Mouse (Mus musculus) Patski (cell line): ENCODE results near the gene Pou2f3. TPM values are rescaled to one million over a fixed set of nuclear protein-coding genes. Genes with fewer than 3 reads are reported as not detected.

Experiments
- ATAC-seq: fragments of 100-300 bp; one replicate; pipeline ENCODE4 v1.8.0; 2021
- CTCF ChIA-PET: fragments of 350-600 bp; sonication (Branson Sonifier 250); formaldehyde crosslinking; loops from one replicate; lab custom pipeline; 2022; ENCODE audit warnings: inconsistent platforms; lab: Charles Lee
- POLR2A ChIA-PET: fragments of 350-600 bp; sonication (Branson Sonifier 250); formaldehyde crosslinking; loops from one replicate; lab custom pipeline; 2022; ENCODE audit warnings: antibody characterized with exemption, inconsistent platforms; lab: Charles Lee
- DNase-seq: peaks from one replicate; pipeline ENCODE4 v3.0.0-alpha.2; 2011; ENCODE audit warnings: low read depth, low spot score
- H3K27me3 ChIP-seq: fragments of 371-371 bp; one replicate; pipeline ENCODE4 v1.5.1; 2021
- CTCF ChIP-seq: fragments of 100-300 bp; IDR thresholded peaks from one replicate; pipeline ENCODE4 v1.5.1; 2021
- in situ Hi-C: fragments of 300-500 bp; cut with MboI; formaldehyde crosslinking; loops from 3 replicates; pipeline ENCODE4 v1.11.1; 2018; ENCODE audit warnings: low pct_unique_long_range_greater_than_20kb, mixed read lengths
- polyA plus RNA-seq: library from polyadenylated mRNA; unstranded; gene quantifications from one replicate; pipeline ENCODE4 v1.2.3, GENCODE M21; 2021

Pou2f3 gene
- polyA plus RNA-seq, 1 experiment from 2014 or later = 0.04 TPM

- no peak for ATAC-seq
- in situ Hi-C loops = no loop called here
- CTCF ChIA-PET = interaction anchor here (1.1 kb wide), 1 partner anchor 10 kb away, joined by 3 read pairs; no protein-coding TSS in a partner anchor
- no peak for TF ChIP-seq CTCF
- POLR2A ChIA-PET = no interaction called here
- H3K27me3 ChIP-seq = no peaks in the 10 kb centered on the region
- no peak for DNase-seq
Observed at GRCm38 (mm10) chr9:43074611-43075010, 135.6 kb downstream of the Pou2f3 start.

Other genes starting within 250 kb of the Pou2f3 start
- 91.2 TPM for gene Arhgef12, start 103.1 kb downstream of the Pou2f3 start, polyA plus RNA-seq
- 27.9 TPM for gene Tmem136, start 93.8 kb downstream of the Pou2f3 start, polyA plus RNA-seq
- gene Oaf, start 29.5 kb upstream of the Pou2f3 start, polyA plus RNA-seq = 65.6 TPM
- gene Trim29, start 100.5 kb upstream of the Pou2f3 start, polyA plus RNA-seq = not detected